Mouse (Mus musculus) heart, postnatal 25 days (tissue): ENCODE measurements around the gene Tshz3. TPM values are rescaled to one million over a fixed set of nuclear protein-coding genes. Genes with fewer than 3 reads are reported as not detected.

ENCODE experiments used
- DNase-seq: peaks from one replicate; pipeline ENCODE4 v3.0.0; 2022; ENCODE audit warnings: low spot score
- intact Hi-C: fragments of 180-260 bp; cut with DNase I; formaldehyde crosslinking; loops from one replicate; pipeline ENCODE4 v1.15.1; 2025
- total RNA-seq, 2 experiments: library from RNA; stranded (reverse); gene quantifications; 2 replicates each; pipeline ENCODE4 v1.2.3; 2021

The Tshz3 gene
- total RNA-seq, 2 experiments from 2014 or later, result 3.8 to 4.8 TPM

- intact Hi-C loops, result loop anchor here (10.0 kb wide), 1 partner anchor 649 kb away; no protein-coding TSS in a partner anchor
- peak; percentile 36 for DNase-seq
Observed at GRCm38 (mm10) chr7:36695791-36696241, 2.1 kb upstream of the Tshz3 start.

GRCm38 (mm10) chr7:36696406-36697117 is 1.4 kb upstream of the Tshz3 start:
- intact Hi-C loops, result loop anchor here (10.0 kb wide), 1 partner anchor 648 kb away; no protein-coding TSS in a partner anchor
- DNase-seq, result peak; percentile 48

- intact Hi-C loops, result loop anchor here (10.0 kb wide), 1 partner anchor 648 kb away; no protein-coding TSS in a partner anchor
- DNase-seq, result peak; percentile 63
Observed at GRCm38 (mm10) chr7:36697118-36697855, 631 bp upstream of the Tshz3 start.

- intact Hi-C loops, result loop anchor here (10.0 kb wide), 1 partner anchor 646 kb away; no protein-coding TSS in a partner anchor
- DNase-seq, result no peak
Observed at GRCm38 (mm10) chr7:36698589-36698946, 650 bp downstream of the Tshz3 start.

- DNase-seq, result no peak
- intact Hi-C loops, result loop anchor here (10.0 kb wide), 1 partner anchor 646 kb away; no protein-coding TSS in a partner anchor
Observed at GRCm38 (mm10) chr7:36699001-36699987, 1.4 kb downstream of the Tshz3 start.

GRCm38 (mm10) chr7:36706636-36707035 is 8.7 kb downstream of the Tshz3 start:
- intact Hi-C loops, result no loop called here

GRCm38 (mm10) chr7:36707266-36707665 is 9.3 kb downstream of the Tshz3 start:
- DNase-seq, result no peak
- intact Hi-C loops, result no loop called here

More at GRCm38 (mm10) chr7:36706636-36707035, 8.7 kb downstream of the Tshz3 start:
- DNase-seq, result no peak

GRCm38 (mm10) chr7:36707681-36708350 is 9.9 kb downstream of the Tshz3 start:
- intact Hi-C loops, result no loop called here
- no peak for DNase-seq

- no peak for DNase-seq
- intact Hi-C loops, result no loop called here
Observed at GRCm38 (mm10) chr7:36708823-36709222, 10.9 kb downstream of the Tshz3 start.

GRCm38 (mm10) chr7:36709239-36709638 is 11.3 kb downstream of the Tshz3 start:
- intact Hi-C loops, result no loop called here
- no peak for DNase-seq

- no peak for DNase-seq
- intact Hi-C loops, result loop anchor here (10.0 kb wide), 1 partner anchor 635 kb away; no protein-coding TSS in a partner anchor
Observed at GRCm38 (mm10) chr7:36709974-36710373, 12.1 kb downstream of the Tshz3 start.

GRCm38 (mm10) chr7:36710387-36710786 is 12.5 kb downstream of the Tshz3 start:
- intact Hi-C loops, result loop anchor here (10.0 kb wide), 1 partner anchor 636 kb away; no protein-coding TSS in a partner anchor
- DNase-seq, result no peak

- intact Hi-C loops, result loop anchor here (10.0 kb wide), 1 partner anchor 637 kb away; no protein-coding TSS in a partner anchor
- DNase-seq, result no peak
Observed at GRCm38 (mm10) chr7:36711766-36712165, 13.8 kb downstream of the Tshz3 start.

- intact Hi-C loops, result loop anchor here (10.0 kb wide), 1 partner anchor 640 kb away; no protein-coding TSS in a partner anchor
- no peak for DNase-seq
Observed at GRCm38 (mm10) chr7:36714323-36714722, 16.4 kb downstream of the Tshz3 start.

- DNase-seq, result no peak
- intact Hi-C loops, result loop anchor here (10.0 kb wide), 1 partner anchor 642 kb away; no protein-coding TSS in a partner anchor
Observed at GRCm38 (mm10) chr7:36717192-36717591, 19.3 kb downstream of the Tshz3 start.

GRCm38 (mm10) chr7:36720830-36721229 is 22.9 kb downstream of the Tshz3 start:
- intact Hi-C loops, result no loop called here
- no peak for DNase-seq

GRCm38 (mm10) chr7:36736303-36737050 is 38.6 kb downstream of the Tshz3 start:
- intact Hi-C loops, result no loop called here
- DNase-seq, result no peak

GRCm38 (mm10) chr7:36751480-36751879 is 53.6 kb downstream of the Tshz3 start:
- intact Hi-C loops, result no loop called here

More at GRCm38 (mm10) chr7:36751480-36751879, 53.6 kb downstream of the Tshz3 start:
- DNase-seq, result no peak
